Mouse (Mus musculus) mouse trophoblast stem cell (cell line): ENCODE data around the gene Hhip.

Experiments
- in situ Hi-C, 2 experiments: fragments of 300-500 bp; cut with MseI, MboI; formaldehyde crosslinking; loops; 2 replicates in 1 of 2; 3 replicates in 1 of 2; pipeline ENCODE4 v1.15.1; 2025

The Hhip gene

GRCm38 (mm10) chr8:80057198-80058174 is at the start of gene Hhip:
Gene Hhip (minus strand): TSS chr8:80058006.
- in situ Hi-C loops: no loop called here

GRCm38 (mm10) chr8:80087021-80087420 is 29.2 kb upstream of the Hhip start:
- in situ Hi-C loops: no loop called here

- in situ Hi-C loops: no loop called here
Measured at GRCm38 (mm10) chr8:80058193-80058592, 387 bp upstream of the Hhip start.

GRCm38 (mm10) chr8:80056331-80057070 is 1.3 kb downstream of the Hhip start:
- in situ Hi-C loops: no loop called here

GRCm38 (mm10) chr8:80055777-80056176 is 2.0 kb downstream of the Hhip start:
- in situ Hi-C loops: no loop called here

- in situ Hi-C loops: no loop called here
Measured at GRCm38 (mm10) chr8:80055094-80055493, 2.7 kb downstream of the Hhip start.

GRCm38 (mm10) chr8:80054216-80054615 is 3.6 kb downstream of the Hhip start:
- in situ Hi-C loops: no loop called here

- in situ Hi-C loops: no loop called here
Measured at GRCm38 (mm10) chr8:80052838-80053237, 5.0 kb downstream of the Hhip start.

GRCm38 (mm10) chr8:80051494-80051893 is 6.3 kb downstream of the Hhip start:
- in situ Hi-C loops: no loop called here

GRCm38 (mm10) chr8:80049256-80050005 is 8.4 kb downstream of the Hhip start:
- in situ Hi-C loops: no loop called here

- in situ Hi-C loops: no loop called here
Measured at GRCm38 (mm10) chr8:80048256-80048655, 9.6 kb downstream of the Hhip start.

- in situ Hi-C loops: no loop called here
Measured at GRCm38 (mm10) chr8:80037644-80038253, 20.1 kb downstream of the Hhip start.

GRCm38 (mm10) chr8:80032604-80033003 is 25.2 kb downstream of the Hhip start:
- in situ Hi-C loops: no loop called here

- in situ Hi-C loops: no loop called here
Measured at GRCm38 (mm10) chr8:80031330-80032293, 26.2 kb downstream of the Hhip start.

GRCm38 (mm10) chr8:80029631-80030030 is 28.2 kb downstream of the Hhip start:
- in situ Hi-C loops: no loop called here

GRCm38 (mm10) chr8:80020469-80020868 is 37.3 kb downstream of the Hhip start:
- in situ Hi-C loops: no loop called here

- in situ Hi-C loops: no loop called here
Measured at GRCm38 (mm10) chr8:80015818-80016217, 42.0 kb downstream of the Hhip start.

GRCm38 (mm10) chr8:80004421-80004820 is 53.4 kb downstream of the Hhip start:
- in situ Hi-C loops: no loop called here

- in situ Hi-C loops: no loop called here
Measured at GRCm38 (mm10) chr8:80002313-80002712, 55.5 kb downstream of the Hhip start.

GRCm38 (mm10) chr8:79995075-79995474 is 62.7 kb downstream of the Hhip start:
- in situ Hi-C loops: no loop called here
